Comparison of ENCODE assay signal across 25 mouse cellular contexts in genomic region chr6:91240964-91241363, GRCm38 (mm10). TPM values are rescaled to one million over a fixed set of nuclear protein-coding genes. Genes with fewer than 3 reads are reported as not detected.
DNase-seq lines count a peak whose midpoint lies in the region; ATAC-seq lines count a peak whose summit lies in the region.
"Had no signal": no experiment of that assay in that cellular context is flagged by ENCODE, and none has a peak within 500 bp of the region (broad histone marks: within the 10 kb centered on the region; RNA-seq: fewer than 3 reads in every experiment).

No protein-coding gene starts in this region.

- 0 out of 2 replicates have a peak overlapping the region, but pooled peaks have one; percentile 22 for H3K27ac ChIP-seq in embryonic facial prominence, embryonic 15.5 days (replicated peaks)
- H3K27ac ChIP-seq in embryonic facial prominence, embryonic 10.5 days (replicated peaks) = no peak overlapping the region
- 0 out of 2 replicates have a peak overlapping the region, but pooled peaks have one; percentile 34 for H3K27ac ChIP-seq in limb, embryonic 10.5 days
- H3K27ac ChIP-seq: liver, embryonic 15.5 days; lung, embryonic 15.5 days; neural tube, embryonic 15.5 days; stomach, postnatal 0 days had no signal

- no peaks in the 10 kb centered on the region for H3K9me3 ChIP-seq in embryonic facial prominence, embryonic 15.5 days (replicated peaks)
- no peaks in the 10 kb centered on the region for H3K9me3 ChIP-seq in embryonic facial prominence, embryonic 10.5 days
- no peaks in the 10 kb centered on the region for H3K9me3 ChIP-seq in limb, embryonic 10.5 days (replicated peaks)
- H3K9me3 ChIP-seq: hindbrain, embryonic 10.5 days; liver, embryonic 15.5 days; lung, embryonic 15.5 days; neural tube, embryonic 15.5 days had no signal

- DNase-seq in embryonic facial prominence, embryonic 10.5 days (ENCODE audit: low spot score) = no peak
- peak; percentile 76 for DNase-seq in brain, adult 2 months (ENCODE audit: low read depth, low spot score)
- DNase-seq in cerebellum, adult 9-10 months = peak; percentile 64
- DNase-seq in limb, embryonic 10.5 days (ENCODE audit: low spot score) = no peak
- DNase-seq in thymus, adult 18-20 months = no peak
- DNase-seq in lung, postnatal 36 days = no peak
- DNase-seq in gastrocnemius, postnatal 36 days = no peak
- DNase-seq: adrenal gland, adult 8-10 months; kidney, postnatal 25 days; layer of hippocampus, postnatal 36 days; liver; midbrain, embryonic 14.5 days; right cerebral cortex, postnatal 14 days had no signal

- intact Hi-C loops in gastrocnemius, postnatal 36 days (cut with DNase I) = no loop called here

- ATAC-seq in embryonic facial prominence, embryonic 15.5 days (ENCODE audit: insufficient number of reproducible peaks, low FRiP score, low TSS enrichment, low read depth) = no peak
- ATAC-seq: CD4-positive, CD25-positive, alpha-beta regulatory T cell, adult 4 months; forebrain, embryonic 14.5 days; intestine, postnatal 0 days had no signal

- H3K36me3 ChIP-seq in embryonic facial prominence, embryonic 15.5 days = peaks cover 8% of the 10 kb centered on the region
- H3K36me3 ChIP-seq in embryonic facial prominence, embryonic 10.5 days (replicated peaks) = peaks cover 10% of the 10 kb centered on the region
- peaks cover 11% of the 10 kb centered on the region for H3K36me3 ChIP-seq in limb, embryonic 10.5 days
- H3K36me3 ChIP-seq: hindbrain, embryonic 10.5 days; liver, embryonic 15.5 days; lung, embryonic 15.5 days; neural tube, embryonic 15.5 days had no signal

- H3K27me3 ChIP-seq in embryonic facial prominence, embryonic 15.5 days = no peaks in the 10 kb centered on the region
- peaks cover 10% of the 10 kb centered on the region; the same call in 1 of the 2 replicates for H3K27me3 ChIP-seq in embryonic facial prominence, embryonic 10.5 days (replicated peaks; ENCODE audit: low read depth, poor library complexity, severe bottlenecking)
- H3K27me3 ChIP-seq in limb, embryonic 10.5 days (ENCODE audit: low read depth, poor library complexity, severe bottlenecking) = no peaks in the 10 kb centered on the region
- H3K27me3 ChIP-seq: lung, embryonic 15.5 days; neural tube, embryonic 15.5 days had no signal

- H3K4me2 ChIP-seq in embryonic facial prominence, embryonic 15.5 days (replicated peaks) = no peak overlapping the region
- H3K4me2 ChIP-seq: heart, embryonic 11.5 days; liver, embryonic 15.5 days; lung, embryonic 15.5 days; neural tube, embryonic 15.5 days had no signal

- H3K4me1 ChIP-seq in embryonic facial prominence, embryonic 15.5 days = peaks cover 59% of the 10 kb centered on the region
- peaks cover 56% of the 10 kb centered on the region for H3K4me1 ChIP-seq in embryonic facial prominence, embryonic 10.5 days
- peaks cover 49% of the 10 kb centered on the region for H3K4me1 ChIP-seq in limb, embryonic 10.5 days
- H3K4me1 ChIP-seq: liver, embryonic 15.5 days; lung, embryonic 15.5 days had no signal

- H3K4me3 ChIP-seq in embryonic facial prominence, embryonic 15.5 days (replicated peaks) = no peak overlapping the region
- H3K4me3 ChIP-seq in embryonic facial prominence, embryonic 10.5 days = no peak overlapping the region
- no peak overlapping the region for H3K4me3 ChIP-seq in limb, embryonic 10.5 days
- H3K4me3 ChIP-seq: hindbrain, embryonic 10.5 days; liver, embryonic 15.5 days; lung, embryonic 15.5 days; neural tube, embryonic 15.5 days had no signal

- H3K9ac ChIP-seq in embryonic facial prominence, embryonic 15.5 days = no peak overlapping the region
- H3K9ac ChIP-seq: liver, embryonic 15.5 days; lung, embryonic 15.5 days; neural tube, embryonic 15.5 days had no signal

RNA-seq across cellular contexts. Expression of gene Fbln2, which starts 28.7 kb away (rescaled TPM):
- polyA plus RNA-seq in embryonic facial prominence, embryonic 15.5 days (2015; fragmentation: Nextera tagmentation; extraction: Ambion mirVana) = 240 and 260 TPM in 2 replicates
- 56.6 and 69.0 TPM in 2 replicates for polyA plus RNA-seq in embryonic facial prominence, embryonic 10.5 days (2016; fragmentation: Nextera tagmentation; extraction: Ambion mirVana)
- polyA plus RNA-seq in limb, embryonic 10.5 days (2016; fragmentation: Nextera tagmentation; extraction: Ambion mirVana) = 61.9 and 101 TPM in 2 replicates
- total RNA-seq in gastrocnemius, postnatal 36 days (2021) = 10 to 100 TPM; 42.5 to 50.6 TPM
- total RNA-seq: granulocyte monocyte progenitor cell, adult 5-6 weeks; megakaryocyte-erythroid progenitor cell, adult 5-6 weeks had no signal

Comparison
In these comparisons a context has a peak if more than half of its experiments do, and no peak if none do; other contexts are left out.
1. DNase-seq: peak in brain, adult 2 months (single experiment) and cerebellum, adult 9-10 months (single experiment); none in embryonic facial prominence, embryonic 10.5 days (single experiment), limb, embryonic 10.5 days (single experiment), thymus, adult 18-20 months (0 of 2), lung, postnatal 36 days (single experiment) and gastrocnemius, postnatal 36 days (0 of 2).